Mouse (Mus musculus) CH12.LX (cell line): ENCODE measurements around the gene Smox. TPM values are rescaled to one million over a fixed set of nuclear protein-coding genes. Genes with fewer than 3 reads are reported as not detected.

Experiments used
- DNase-seq: peaks from one replicate; pipeline ENCODE4 v3.0.0-alpha.2; 2013; ENCODE audit errors: extremely low read depth
- H3K27ac ChIP-seq: 2 replicates; pipeline ENCODE4 v1.5.1; 2012; ENCODE audit warnings: low read depth, mild to moderate bottlenecking, control low read depth, moderate library complexity; ENCODE audit not compliant: insufficient read depth
- H3K27me3 ChIP-seq: replicated peaks from 2 replicates; pipeline ENCODE3; 2012; ENCODE audit warnings: inconsistent platforms
- H3K36me3 ChIP-seq, 2 experiments: replicated peaks in 1 of 2; 2 replicates each; pipeline versions ENCODE3 to v1.6.1; 2012; ENCODE audit warnings: inconsistent platforms in 1 of 2, low read length in 1 of 2, mild to moderate bottlenecking in 1 of 2, mixed read lengths in 1 of 2, moderate library complexity in 1 of 2; ENCODE audit not compliant: control insufficient read depth in 1 of 2, insufficient read depth in 1 of 2
- H3K4me1 ChIP-seq, 2 experiments: 2 replicates each; pipeline ENCODE4 v1.6.1; 2012; ENCODE audit warnings: inconsistent platforms in 1 of 2, moderate library complexity in 1 of 2; ENCODE audit not compliant: insufficient read depth in 2 of 2, control insufficient read depth in 1 of 2
- H3K4me2 ChIP-seq: 2 replicates; pipeline ENCODE4 v1.6.1; 2012; ENCODE audit warnings: low read depth, mild to moderate bottlenecking, control low read depth; ENCODE audit not compliant: poor library complexity, insufficient read depth, severe bottlenecking
- H3K4me3 ChIP-seq, 3 experiments: fragments of 150-350 bp in 1 of 3; sonication (generic) in 1 of 3; replicated peaks in 1 of 3; 2 replicates each; pipeline versions ENCODE3 to v1.5.1; 2011 to 2012; ENCODE audit warnings: low read depth in 2 of 3, low read length in 2 of 3, mild to moderate bottlenecking in 2 of 3, moderate library complexity in 2 of 3, control low read depth in 1 of 3, improper control_type of control experiment in 1 of 3, inconsistent platforms in 1 of 3, mixed read lengths in 1 of 3; ENCODE audit not compliant: poor library complexity in 1 of 3
- H3K79me2 ChIP-seq: replicated peaks from 2 replicates; pipeline ENCODE4 v1.6.1; 2012; ENCODE audit warnings: mild to moderate bottlenecking, moderate library complexity; ENCODE audit not compliant: control insufficient read depth, poor library complexity, insufficient read depth, severe bottlenecking; ENCODE audit errors: extremely low read depth
- H3K9ac ChIP-seq: 2 replicates; pipeline ENCODE4 v1.6.1; 2012; ENCODE audit warnings: low read depth, mild to moderate bottlenecking, control low read depth, moderate library complexity; ENCODE audit not compliant: insufficient read depth
- H3K9me3 ChIP-seq: replicated peaks from 2 replicates; pipeline ENCODE3; 2012; ENCODE audit warnings: low read length, inconsistent platforms, mixed read lengths
- BHLHE40 ChIP-seq: IDR thresholded peaks from 2 replicates; pipeline ENCODE4 v1.6.1; 2011; ENCODE audit warnings: mild to moderate bottlenecking, low read depth, low read length, improper control_type of control experiment
- CHD1 ChIP-seq: IDR thresholded peaks from 2 replicates; pipeline ENCODE4 v1.6.1; 2012; ENCODE audit warnings: low read depth, low read length, improper control_type of control experiment, inconsistent platforms
- CHD2 ChIP-seq: IDR thresholded peaks from 2 replicates; pipeline ENCODE4 v1.6.1; 2011; ENCODE audit warnings: low read length, improper control_type of control experiment
- CTCF ChIP-seq, 2 experiments: IDR thresholded peaks in 1 of 2; conservative IDR thresholded peaks in 1 of 2; 2 replicates each; pipeline ENCODE4 v1.5.1; 2011 to 2012; ENCODE audit warnings: low read depth in 2 of 2, low read length in 2 of 2, improper control_type of control experiment in 1 of 2, inconsistent platforms in 1 of 2, mild to moderate bottlenecking in 1 of 2, moderate library complexity in 1 of 2
- E2F4 ChIP-seq: IDR thresholded peaks from 2 replicates; pipeline ENCODE4 v1.6.1; 2011; ENCODE audit warnings: low read depth, low read length, improper control_type of control experiment; ENCODE audit not compliant: insufficient replicate concordance
- EP300 ChIP-seq: IDR thresholded peaks from 2 replicates; pipeline ENCODE4 v1.6.1; 2011; ENCODE audit warnings: low read length, improper control_type of control experiment
- ETS1 ChIP-seq: conservative IDR thresholded peaks from 2 replicates; pipeline ENCODE4 v1.6.1; 2012; ENCODE audit warnings: low read depth, mild to moderate bottlenecking, inconsistent platforms, low read length, improper control_type of control experiment, moderate library complexity
- HCFC1 ChIP-seq: IDR thresholded peaks from 2 replicates; pipeline ENCODE4 v1.6.1; 2012; ENCODE audit warnings: low read depth, mild to moderate bottlenecking, inconsistent platforms, low read length, improper control_type of control experiment
- IRF4 ChIP-seq: IDR thresholded peaks from 2 replicates; pipeline ENCODE4 v1.6.1; 2014; ENCODE audit warnings: low read depth, mild to moderate bottlenecking, inconsistent platforms, low read length, improper control_type of control experiment
- JUN ChIP-seq: IDR thresholded peaks from 2 replicates; pipeline ENCODE4 v1.6.1; 2011; ENCODE audit warnings: low read depth, mild to moderate bottlenecking, low read length, improper control_type of control experiment, moderate library complexity; ENCODE audit not compliant: insufficient read depth
- JUND ChIP-seq: conservative IDR thresholded peaks from 2 replicates; pipeline ENCODE4 v1.6.1; 2011; ENCODE audit warnings: low read depth, low read length, improper control_type of control experiment
- KAT2A ChIP-seq: IDR thresholded peaks from 2 replicates; pipeline ENCODE4 v1.6.1; 2012; ENCODE audit warnings: low read length, improper control_type of control experiment, inconsistent platforms; ENCODE audit not compliant: insufficient replicate concordance
- MAX ChIP-seq: IDR thresholded peaks from 2 replicates; pipeline ENCODE4 v1.6.1; 2011; ENCODE audit warnings: low read length, improper control_type of control experiment
- MEF2A ChIP-seq: IDR thresholded peaks from 2 replicates; pipeline ENCODE4 v1.6.1; 2014; ENCODE audit warnings: low read depth, mild to moderate bottlenecking, inconsistent platforms, low read length, improper control_type of control experiment, borderline replicate concordance
- MXI1 ChIP-seq: IDR thresholded peaks from 2 replicates; pipeline ENCODE4 v1.6.1; 2011; ENCODE audit warnings: mild to moderate bottlenecking, low read depth, low read length, improper control_type of control experiment
- MYC ChIP-seq: IDR thresholded peaks from 2 replicates; pipeline ENCODE4 v1.6.1; 2011; ENCODE audit warnings: low read depth, mild to moderate bottlenecking, improper control_type of control experiment, low read length
- NRF1 ChIP-seq: IDR thresholded peaks from 2 replicates; pipeline ENCODE4 v1.6.1; 2014; ENCODE audit warnings: low read depth, mild to moderate bottlenecking, inconsistent platforms, low read length, improper control_type of control experiment, moderate library complexity
- POLR2A ChIP-seq: IDR thresholded peaks from 2 replicates; pipeline ENCODE4 v1.6.1; 2011; ENCODE audit warnings: low read depth, mild to moderate bottlenecking, improper control_type of control experiment, low read length
- POLR2AphosphoS2 ChIP-seq: IDR thresholded peaks from 2 replicates; pipeline ENCODE4 v1.6.1; 2011; ENCODE audit warnings: low read depth, low read length, improper control_type of control experiment
- RAD21 ChIP-seq: IDR thresholded peaks from 2 replicates; pipeline ENCODE4 v1.6.1; 2011; ENCODE audit warnings: low read depth, mild to moderate bottlenecking, low read length, improper control_type of control experiment, moderate library complexity
- RCOR1 ChIP-seq: conservative IDR thresholded peaks from 2 replicates; pipeline ENCODE4 v1.6.1; 2012; ENCODE audit warnings: low read depth, mild to moderate bottlenecking, inconsistent platforms, low read length, improper control_type of control experiment
- SIN3A ChIP-seq: IDR thresholded peaks from 2 replicates; pipeline ENCODE4 v1.6.1; 2012; ENCODE audit warnings: low read length, improper control_type of control experiment, inconsistent platforms
- SMC3 ChIP-seq: IDR thresholded peaks from 2 replicates; pipeline ENCODE4 v1.6.1; 2011; ENCODE audit warnings: low read depth, low read length, improper control_type of control experiment
- TBP ChIP-seq: conservative IDR thresholded peaks from 2 replicates; pipeline ENCODE4 v1.6.1; 2011; ENCODE audit warnings: low read depth, low read length, improper control_type of control experiment
- TCF12 ChIP-seq: IDR thresholded peaks from 2 replicates; pipeline ENCODE4 v1.6.1; 2014; ENCODE audit warnings: low read depth, mild to moderate bottlenecking, inconsistent platforms, low read length, improper control_type of control experiment
- UBTF ChIP-seq: IDR thresholded peaks from 2 replicates; pipeline ENCODE4 v1.6.1; 2012; ENCODE audit warnings: low read depth, mild to moderate bottlenecking, inconsistent platforms, low read length, improper control_type of control experiment, moderate library complexity
- USF1 ChIP-seq: IDR thresholded peaks from 2 replicates; pipeline ENCODE4 v1.6.1; 2014; ENCODE audit warnings: low read depth, mild to moderate bottlenecking, inconsistent platforms, low read length, improper control_type of control experiment
- USF2 ChIP-seq: conservative IDR thresholded peaks from 2 replicates; pipeline ENCODE4 v1.6.1; 2011; ENCODE audit warnings: low read depth, low read length, improper control_type of control experiment
- ZKSCAN1 ChIP-seq: IDR thresholded peaks from 2 replicates; pipeline ENCODE4 v1.6.1; 2012; ENCODE audit warnings: low read depth, inconsistent platforms, low read length, improper control_type of control experiment, borderline replicate concordance
- ZNF384 ChIP-seq: IDR thresholded peaks from 2 replicates; pipeline ENCODE4 v1.6.1; 2012; ENCODE audit warnings: low read depth, low read length, improper control_type of control experiment, inconsistent platforms
- dilution Hi-C: fragments of 300-500 bp; cut with MboI; formaldehyde crosslinking; loops from 2 replicates; pipeline ENCODE4 v1.14.3; 2020; ENCODE audit warnings: low sequenced_read_pairs; ENCODE audit not compliant: extremely low pct_unique_long_range_greater_than_20kb, extremely low pct_ligation_motif_present
- in situ Hi-C: fragments of 300-500 bp; cut with MboI; formaldehyde crosslinking; loops from 3 replicates; pipeline ENCODE4 v1.14.3; 2019; ENCODE audit warnings: low sequenced_read_pairs, low pct_ligation_motif_present, low pct_unique_long_range_greater_than_20kb, mixed read lengths
- polyA plus RNA-seq: library from polyadenylated mRNA; unstranded; fragments of >175 nt; gene quantifications from 2 replicates; pipeline ENCODE4 v1.2.1, GENCODE M21; 2012; ENCODE audit warnings: low read depth; ENCODE audit not compliant: insufficient read length
- total RNA-seq, 2 experiments: library from RNA; depleted of rRNA; stranded (reverse); fragments of 300-350 nt in 1 of 2; fragments of >200 nt in 1 of 2; gene quantifications; 2 replicates each; pipeline ENCODE4 v1.2.3; 2012 to 2014

The Smox gene
- total and polyA plus RNA-seq, 3 experiments, result 3.3 to 7.6 (median 4.4) TPM

- Histone ChIP-seq H3K4me2 (no peak overlapping the region), H3K27me3 (peaks cover 87% of the 10 kb centered on the region), H3K79me2 (no peaks in the 10 kb centered on the region), H3K27ac (no peak overlapping the region), H3K9ac (no peak overlapping the region), H3K4me1 (peaks cover 0 to 9% of the 10 kb centered on the region in 2 experiments; a peak in 3 of 4 replicates), H3K9me3 (no peaks in the 10 kb centered on the region), H3K36me3 (no peaks in the 10 kb centered on the region), H3K4me3 (no peak overlapping the region)
- DNase-seq, result no peak
- dilution Hi-C loops (no loop called here), in situ Hi-C loops (no loop called here)
- TF ChIP-seq JUN, result no peak
- no peak for TF ChIP-seq EP300
- no peak for TF ChIP-seq RCOR1
- TF ChIP-seq CTCF (conservative IDR thresholded peaks at IDR 0.05 in 1 of 2, IDR thresholded peaks at IDR 0.05 in 1 of 2; ENCODE audit: low read depth in 2 of 2, low read length in 2 of 2), result no peak
- TF ChIP-seq MXI1, result no peak
- no peak for TF ChIP-seq POLR2A
- TF ChIP-seq BHLHE40, result no peak
- no peak for TF ChIP-seq USF2
- TF ChIP-seq IRF4, result no peak
- no peak for TF ChIP-seq ETS1
- no peak for TF ChIP-seq E2F4
- no peak for TF ChIP-seq SIN3A
- TF ChIP-seq CHD2, result no peak
- TF ChIP-seq NRF1, result no peak
- TF ChIP-seq MEF2A, result no peak
- no peak for TF ChIP-seq TCF12
- no peak for TF ChIP-seq HCFC1
Measured at GRCm38 (mm10) chr2:131550906-131551305, 59.6 kb downstream of the Smox start.

- H3K9ac ChIP-seq, result no peak overlapping the region
- H3K4me1 ChIP-seq, result peaks cover 0 to 9% of the 10 kb centered on the region in 2 experiments; a peak in 2 of 4 replicates
- dilution Hi-C loops, result no loop called here
- no peak overlapping the region for H3K4me2 ChIP-seq
- H3K4me3 ChIP-seq, result no peak overlapping the region
- H3K27ac ChIP-seq, result no peak overlapping the region
- no peak for DNase-seq
- in situ Hi-C loops, result no loop called here
- peaks cover 86% of the 10 kb centered on the region for H3K27me3 ChIP-seq
- no peaks in the 10 kb centered on the region for H3K9me3 ChIP-seq
- H3K36me3 ChIP-seq, result no peaks in the 10 kb centered on the region
- H3K79me2 ChIP-seq, result no peaks in the 10 kb centered on the region
- no peak; the same call in 1 of the 2 replicates for TF ChIP-seq NRF1
- TF ChIP-seq TBP, result no peak
- no peak for TF ChIP-seq MYC
- no peak for TF ChIP-seq ZNF384
- TF ChIP-seq E2F4, result no peak
- no peak for TF ChIP-seq CHD2
- TF ChIP-seq SIN3A, result no peak
- no peak for TF ChIP-seq MAX
- no peak for TF ChIP-seq CTCF (conservative IDR thresholded peaks at IDR 0.05 in 1 of 2, IDR thresholded peaks at IDR 0.05 in 1 of 2; ENCODE audit: low read depth in 2 of 2, low read length in 2 of 2)
- no peak for TF ChIP-seq RAD21
- no peak for TF ChIP-seq USF1
- TF ChIP-seq TCF12, result no peak
- no peak for TF ChIP-seq JUND
- no peak for TF ChIP-seq ZKSCAN1
- no peak for TF ChIP-seq KAT2A
- TF ChIP-seq SMC3, result no peak
- no peak for TF ChIP-seq POLR2AphosphoS2
- no peak for TF ChIP-seq UBTF
- TF ChIP-seq CHD1, result no peak
Measured at GRCm38 (mm10) chr2:131551701-131552620, 60.7 kb downstream of the Smox start.
